Mouse (Mus musculus): ENCODE measurements around the gene Carmil2. TPM values are rescaled to one million over a fixed set of nuclear protein-coding genes. Genes with fewer than 3 reads are reported as not detected.

The Carmil2 gene
- total and polyA plus RNA-seq, 3 experiments, result 9.5 to 62.7 TPM; not detected in 1

GRCm38 (mm10) chr8:105715042-105715441, 29.0 kb downstream of the Carmil2 start:
- Histone ChIP-seq H3K27ac (ENCODE audit: control insufficient read depth, low read depth, low read length) (no peak overlapping the region), H3K79me2 (ENCODE audit: control insufficient read depth, insufficient read depth, low read length, poor library complexity) (no peaks in the 10 kb centered on the region)

GRCm38 (mm10) chr8:105716302-105716945, 30.4 kb downstream of the Carmil2 start:
- TF ChIP-seq MAX (IDR thresholded peaks at IDR 0.05; ENCODE audit: low read length) (no peak), POLR2A (IDR thresholded peaks at IDR 0.05; ENCODE audit: control insufficient read depth in 1 of 2, insufficient read depth in 1 of 2, low read depth in 1 of 2, low read length in 2 of 2, poor library complexity in 1 of 2) (no peak), TCF12 (IDR thresholded peaks at IDR 0.05; ENCODE audit: low read depth, low read length) (no peak), RCOR1 (IDR thresholded peaks at IDR 0.05; ENCODE audit: low read depth, low read length) (no peak), HCFC1 (IDR thresholded peaks at IDR 0.05; ENCODE audit: low read depth, low read length) (no peak), ELF1 (IDR thresholded peaks at IDR 0.05; ENCODE audit: low read depth, low read length) (no peak), ZKSCAN1 (IDR thresholded peaks at IDR 0.05; ENCODE audit: low read depth, low read length) (no peak), E2F4 (IDR thresholded peaks at IDR 0.05; ENCODE audit: borderline replicate concordance, low read depth, low read length) (no peak)
- Histone ChIP-seq H3K36me3 (ENCODE audit: control insufficient read depth in 1 of 2, insufficient read depth in 2 of 2, low read length in 2 of 2) (0 out of 4 replicates have a peak, but pooled peaks cover 0 to 2% of the 10 kb centered on the region in 2 experiments), H3K79me2 (ENCODE audit: control insufficient read depth, insufficient read depth, low read length, poor library complexity) (no peaks in the 10 kb centered on the region), H3K27ac (ENCODE audit: control insufficient read depth, low read depth, low read length) (no peak overlapping the region), H3K9ac (ENCODE audit: control insufficient read depth, low read depth, low read length, poor library complexity, severe bottlenecking) (no peak overlapping the region), H3K4me1 (ENCODE audit: control insufficient read depth in 1 of 2, insufficient read depth in 2 of 2, low read length in 2 of 2) (no peaks in the 10 kb centered on the region; a peak in 2 of 4 replicates), H3K9me3 (replicated peaks; ENCODE audit: insufficient read depth, low read length) (no peaks in the 10 kb centered on the region), H3K4me3 (ENCODE audit: control insufficient read depth in 1 of 2, insufficient read depth in 1 of 2, low read depth in 2 of 2, low read length in 2 of 2) (no peak overlapping the region), H3K27me3 (ENCODE audit: control insufficient read depth in 1 of 2, insufficient read depth in 2 of 2, low read length in 2 of 2) (no peaks in the 10 kb centered on the region)
- DNase-seq (ENCODE audit: low read depth, low spot score), result no peak

More at GRCm38 (mm10) chr8:105715042-105715441, 29.0 kb downstream of the Carmil2 start:
- H3K36me3 ChIP-seq (ENCODE audit: control insufficient read depth in 1 of 2, insufficient read depth in 2 of 2, low read length in 2 of 2), result 0 out of 4 replicates have a peak, but pooled peaks cover 0 to 2% of the 10 kb centered on the region in 2 experiments
- peak; percentile 82 for DNase-seq (ENCODE audit: low read depth, low spot score)
- TF ChIP-seq NELFE (IDR thresholded peaks at IDR 0.05; ENCODE audit: low read depth, low read length) (no peak), EP300 (IDR thresholded peaks at IDR 0.05; ENCODE audit: low read depth in 1 of 2, low read length in 2 of 2) (peak in 1 of 2 experiments; percentile 55; a peak in 1 of 4 replicates), NRF1 (IDR thresholded peaks at IDR 0.05; ENCODE audit: insufficient read depth, low read depth, low read length, poor library complexity, severe bottlenecking) (no peak), MEF2A (IDR thresholded peaks at IDR 0.05; ENCODE audit: extremely low read depth, insufficient replicate concordance, low read depth, low read length, poor library complexity, severe bottlenecking) (no peak), BHLHE40 (IDR thresholded peaks at IDR 0.05; ENCODE audit: borderline replicate concordance, low read depth, low read length) (no peak), RCOR1 (IDR thresholded peaks at IDR 0.05; ENCODE audit: low read depth, low read length) (0 out of 2 replicates have a peak, but pooled peaks have one; percentile 59), CTCF (IDR thresholded peaks at IDR 0.05 in 2 of 3, conservative IDR thresholded peaks at IDR 0.05 in 1 of 3; ENCODE audit: control insufficient read depth in 1 of 3, insufficient read depth in 1 of 3, low read depth in 2 of 3, low read length in 3 of 3, poor library complexity in 1 of 3, severe bottlenecking in 1 of 3) (no peak), ETS1 (IDR thresholded peaks at IDR 0.05; ENCODE audit: low read depth, low read length) (no peak), SMC3 (IDR thresholded peaks at IDR 0.05; ENCODE audit: low read depth, low read length) (no peak), POLR2A (IDR thresholded peaks at IDR 0.05; ENCODE audit: control insufficient read depth in 1 of 2, insufficient read depth in 1 of 2, low read depth in 1 of 2, low read length in 2 of 2, poor library complexity in 1 of 2) (no peak), MYB (IDR thresholded peaks at IDR 0.05; ENCODE audit: low read depth, low read length) (no peak), SIN3A (IDR thresholded peaks at IDR 0.05; ENCODE audit: low read length) (0 out of 2 replicates have a peak, but pooled peaks have one; percentile 40), POLR2AphosphoS2 (IDR thresholded peaks at IDR 0.05; ENCODE audit: low read length) (no peak), ZNF384 (IDR thresholded peaks at IDR 0.05; ENCODE audit: low read depth, low read length) (no peak), KAT2A (conservative IDR thresholded peaks at IDR 0.05; ENCODE audit: low read depth, low read length) (no peak)
- H3K27me3 ChIP-seq (ENCODE audit: control insufficient read depth in 1 of 2, insufficient read depth in 2 of 2, low read length in 2 of 2), result no peaks in the 10 kb centered on the region
- no peak overlapping the region for H3K9ac ChIP-seq (ENCODE audit: control insufficient read depth, low read depth, low read length, poor library complexity, severe bottlenecking)
- no peak overlapping the region for H3K4me3 ChIP-seq (ENCODE audit: control insufficient read depth in 1 of 2, insufficient read depth in 1 of 2, low read depth in 2 of 2, low read length in 2 of 2)
- H3K4me1 ChIP-seq (ENCODE audit: control insufficient read depth in 1 of 2, insufficient read depth in 2 of 2, low read length in 2 of 2), result no peaks in the 10 kb centered on the region; a peak in 2 of 4 replicates
- no peaks in the 10 kb centered on the region for H3K9me3 ChIP-seq (replicated peaks; ENCODE audit: insufficient read depth, low read length)

All from MEL (cell line).